Mouse (Mus musculus): ENCODE results near the gene Prkaa2. TPM values are rescaled to one million over a fixed set of nuclear protein-coding genes. Genes with fewer than 3 reads are reported as not detected.

The Prkaa2 gene
- polyA plus RNA-seq, 1 experiment from 2014 or later, result 8.8 TPM

GRCm38 (mm10) chr4:105151911-105152690, 42.4 kb upstream of the Prkaa2 start:
- Histone ChIP-seq H3K4me2 (replicated peaks; ENCODE audit: low read depth, low read length) (no peak overlapping the region), H3K9ac (replicated peaks; ENCODE audit: low read length) (no peak overlapping the region; the same call in 1 of the 2 replicates), H3K4me1 (ENCODE audit: insufficient read depth, low read length) (peaks cover 6% of the 10 kb centered on the region; the same call in 1 of the 2 replicates), H3K36me3 (ENCODE audit: insufficient read depth, low read length) (no peaks in the 10 kb centered on the region), H3K27me3 (ENCODE audit: insufficient read depth, low read length) (no peaks in the 10 kb centered on the region), H3K4me3 (ENCODE audit: low read length) (no peak overlapping the region), H3K9me3 (ENCODE audit: low read length) (no peaks in the 10 kb centered on the region), H3K27ac (ENCODE audit: low read length) (no peak overlapping the region)
- 40% methylated on average over 14 of the region's 14 CpGs for WGBS
- no peak for ATAC-seq (ENCODE audit: low FRiP score, low TSS enrichment)

DNA sequence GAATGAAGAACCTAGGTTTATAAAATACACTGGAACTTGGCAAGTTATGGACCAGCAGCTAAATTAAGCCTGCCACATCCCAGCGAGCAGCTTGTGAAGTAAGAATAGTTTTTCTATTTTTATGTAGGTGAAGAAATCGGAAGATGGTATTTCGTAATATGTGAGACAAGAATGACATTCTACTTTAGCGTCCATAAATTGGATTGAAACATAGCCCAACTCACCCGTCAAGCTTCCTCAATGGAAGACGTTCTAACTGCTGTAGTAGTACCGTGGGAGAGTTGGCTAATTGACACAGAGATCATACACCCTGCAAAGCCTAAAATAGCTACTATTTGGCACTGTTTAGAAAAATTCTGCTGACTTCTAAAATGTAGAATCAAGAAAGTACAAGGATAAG, 39.8 kb upstream of the Prkaa2 start:
- 74% methylated on average over 7 of the region's 7 CpGs for WGBS

DNA sequence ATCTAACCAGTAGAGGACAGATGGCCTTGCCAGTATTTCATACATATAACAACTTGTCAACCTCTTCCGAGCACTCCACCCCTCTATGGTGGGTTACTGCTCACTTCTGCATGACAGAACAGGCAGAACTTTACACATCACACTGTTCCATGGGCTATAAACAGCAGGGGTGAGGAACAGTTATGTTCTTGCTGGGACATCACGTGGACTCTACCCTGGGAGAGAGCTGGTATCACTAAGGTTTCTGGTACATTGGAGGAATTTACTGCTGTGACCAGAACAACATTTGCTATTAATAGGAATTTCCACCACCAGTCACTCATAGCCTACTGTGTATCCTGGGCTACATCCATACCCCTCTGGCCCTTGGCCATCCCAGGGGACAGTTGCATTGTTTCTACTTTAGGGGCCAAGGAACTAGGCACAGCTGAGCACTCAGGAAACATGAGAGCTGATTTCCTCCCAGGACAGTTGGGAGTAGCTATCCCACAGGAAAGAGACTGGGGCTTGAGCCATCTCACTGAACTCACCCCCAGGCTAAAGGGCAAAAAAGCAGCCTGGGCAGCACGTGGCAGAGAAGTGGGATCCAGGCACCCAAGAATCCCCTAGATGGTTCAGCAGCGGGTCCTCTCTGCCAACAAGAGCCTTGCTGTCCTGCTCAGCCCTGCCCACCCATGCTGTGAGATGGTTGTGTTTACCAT, 23.8 kb upstream of the Prkaa2 start:
- ATAC-seq (ENCODE audit: low FRiP score, low TSS enrichment), result no peak
- Histone ChIP-seq H3K27ac (ENCODE audit: low read length) (no peak overlapping the region), H3K9me3 (ENCODE audit: low read length) (no peaks in the 10 kb centered on the region), H3K4me3 (ENCODE audit: low read length) (no peak overlapping the region), H3K36me3 (ENCODE audit: insufficient read depth, low read length) (no peaks in the 10 kb centered on the region), H3K9ac (replicated peaks; ENCODE audit: low read length) (no peak overlapping the region), H3K4me2 (replicated peaks; ENCODE audit: low read depth, low read length) (no peak overlapping the region), H3K4me1 (ENCODE audit: insufficient read depth, low read length) (peaks cover 4% of the 10 kb centered on the region; the same call in 1 of the 2 replicates), H3K27me3 (ENCODE audit: insufficient read depth, low read length) (no peaks in the 10 kb centered on the region)
- 76% methylated on average over 4 of the region's 4 CpGs for WGBS

More for the DNA sequence above, 39.8 kb upstream of the Prkaa2 start:
- H3K9ac ChIP-seq (replicated peaks; ENCODE audit: low read length), result no peak overlapping the region
- no peaks in the 10 kb centered on the region for H3K27me3 ChIP-seq (ENCODE audit: insufficient read depth, low read length)
- H3K4me3 ChIP-seq (ENCODE audit: low read length), result no peak overlapping the region
- H3K36me3 ChIP-seq (ENCODE audit: insufficient read depth, low read length), result no peaks in the 10 kb centered on the region
- no peak overlapping the region for H3K27ac ChIP-seq (ENCODE audit: low read length)
- no peak for ATAC-seq (ENCODE audit: low FRiP score, low TSS enrichment)
- H3K4me2 ChIP-seq (replicated peaks; ENCODE audit: low read depth, low read length), result no peak overlapping the region
- H3K4me1 ChIP-seq (ENCODE audit: insufficient read depth, low read length), result peaks cover 6% of the 10 kb centered on the region; the same call in 1 of the 2 replicates
- 0 out of 2 replicates have a peak, but pooled peaks cover 3% of the 10 kb centered on the region for H3K9me3 ChIP-seq (ENCODE audit: low read length)

DNA sequence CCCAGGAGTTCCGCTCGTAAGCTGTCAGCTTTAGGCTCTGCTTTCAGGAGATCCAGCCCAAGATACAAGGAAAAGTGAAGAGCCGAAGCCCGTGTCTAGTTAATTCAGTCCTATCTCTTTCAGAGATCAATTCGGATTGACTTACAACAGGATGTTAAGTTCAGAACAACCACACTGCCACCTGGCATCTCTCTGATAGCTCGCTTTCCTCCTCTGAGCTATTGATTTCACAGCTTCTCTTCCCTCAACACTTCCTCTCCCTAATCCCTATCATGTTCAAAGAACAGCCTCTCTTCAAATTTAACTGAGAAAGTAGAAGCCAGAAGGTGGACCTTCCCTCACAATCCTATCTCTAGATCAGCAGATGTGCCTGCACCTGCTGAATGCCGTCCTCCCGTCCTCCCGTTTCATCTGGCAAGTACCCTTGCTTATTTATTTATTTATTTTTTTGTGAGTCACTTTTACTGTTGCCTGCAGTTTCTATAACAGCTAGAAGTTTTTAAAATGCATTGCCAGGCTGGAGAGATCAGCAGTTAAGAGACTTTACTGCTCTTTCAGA, 22.1 kb upstream of the Prkaa2 start:
- Histone ChIP-seq H3K36me3 (ENCODE audit: insufficient read depth, low read length) (no peaks in the 10 kb centered on the region), H3K9ac (replicated peaks; ENCODE audit: low read length) (no peak overlapping the region), H3K9me3 (ENCODE audit: low read length) (no peaks in the 10 kb centered on the region), H3K4me3 (ENCODE audit: low read length) (no peak overlapping the region), H3K4me2 (replicated peaks; ENCODE audit: low read depth, low read length) (no peak overlapping the region), H3K27ac (ENCODE audit: low read length) (no peak overlapping the region), H3K27me3 (ENCODE audit: insufficient read depth, low read length) (no peaks in the 10 kb centered on the region), H3K4me1 (ENCODE audit: insufficient read depth, low read length) (peaks cover 4% of the 10 kb centered on the region; the same call in 1 of the 2 replicates)
- 43% methylated on average over 9 of the region's 9 CpGs for WGBS
- no peak for ATAC-seq (ENCODE audit: low FRiP score, low TSS enrichment)

DNA sequence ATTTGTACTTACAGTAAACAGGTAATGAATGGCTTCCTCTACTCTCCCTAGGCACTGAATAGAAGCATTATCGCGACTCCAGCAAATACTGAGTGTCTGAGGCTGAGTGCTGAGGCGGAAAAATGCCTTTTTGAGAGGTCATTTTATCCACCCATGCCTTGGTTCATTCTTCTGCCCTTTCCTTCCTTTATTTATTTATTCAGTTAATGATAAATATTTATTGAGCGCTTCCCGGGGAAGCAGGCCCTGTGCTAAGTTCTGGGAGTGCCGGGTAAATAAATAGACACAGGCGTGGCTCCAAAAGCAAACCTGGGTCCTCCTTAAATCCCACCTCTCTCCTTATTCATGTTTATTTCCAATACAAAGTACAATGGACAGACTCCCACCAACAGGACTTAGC, 19.5 kb upstream of the Prkaa2 start:
- no peaks in the 10 kb centered on the region for H3K27me3 ChIP-seq (ENCODE audit: insufficient read depth, low read length)
- H3K9me3 ChIP-seq (ENCODE audit: low read length), result no peaks in the 10 kb centered on the region
- no peak overlapping the region for H3K4me3 ChIP-seq (ENCODE audit: low read length)
- H3K9ac ChIP-seq (replicated peaks; ENCODE audit: low read length), result no peak overlapping the region
- peaks cover 4% of the 10 kb centered on the region; the same call in 1 of the 2 replicates for H3K4me1 ChIP-seq (ENCODE audit: insufficient read depth, low read length)
- no peak overlapping the region for H3K27ac ChIP-seq (ENCODE audit: low read length)
- no peaks in the 10 kb centered on the region for H3K36me3 ChIP-seq (ENCODE audit: insufficient read depth, low read length)
- 44% methylated on average over 7 of the region's 7 CpGs for WGBS
- no peak for ATAC-seq (ENCODE audit: low FRiP score, low TSS enrichment)
- no peak overlapping the region for H3K4me2 ChIP-seq (replicated peaks; ENCODE audit: low read depth, low read length)

DNA sequence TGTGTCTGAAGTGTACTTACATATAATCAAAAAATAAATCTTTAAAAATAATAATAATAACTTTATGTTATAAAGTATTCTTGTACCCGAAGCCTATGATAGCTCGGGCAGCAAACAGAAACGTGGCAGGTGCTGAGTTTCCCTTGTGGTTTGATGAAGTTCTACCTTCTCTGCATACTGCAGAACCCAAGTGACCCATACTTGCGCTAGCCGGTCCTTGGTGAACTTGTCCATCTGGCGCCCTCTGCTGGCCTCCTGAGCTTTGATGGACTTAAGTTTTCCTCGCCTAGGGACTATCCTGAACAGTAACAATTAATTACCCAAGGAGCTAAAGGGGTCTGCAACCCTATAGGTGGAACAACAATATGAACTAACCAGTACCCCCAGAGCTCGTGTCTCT, 12.7 kb upstream of the Prkaa2 start:
- Histone ChIP-seq H3K4me3 (ENCODE audit: low read length) (no peak overlapping the region), H3K27ac (ENCODE audit: low read length) (no peak overlapping the region), H3K27me3 (ENCODE audit: insufficient read depth, low read length) (no peaks in the 10 kb centered on the region), H3K9me3 (ENCODE audit: low read length) (no peaks in the 10 kb centered on the region), H3K4me1 (ENCODE audit: insufficient read depth, low read length) (no peaks in the 10 kb centered on the region), H3K36me3 (ENCODE audit: insufficient read depth, low read length) (no peaks in the 10 kb centered on the region), H3K9ac (replicated peaks; ENCODE audit: low read length) (no peak overlapping the region), H3K4me2 (replicated peaks; ENCODE audit: low read depth, low read length) (no peak overlapping the region)
- no peak for ATAC-seq (ENCODE audit: low FRiP score, low TSS enrichment)
- 56% methylated on average over 8 of the region's 8 CpGs for WGBS

GRCm38 (mm10) chr4:105121081-105121480, 11.4 kb upstream of the Prkaa2 start:
- Histone ChIP-seq H3K9ac (replicated peaks; ENCODE audit: low read length) (no peak overlapping the region), H3K4me2 (replicated peaks; ENCODE audit: low read depth, low read length) (no peak overlapping the region), H3K27ac (ENCODE audit: low read length) (no peak overlapping the region), H3K4me3 (ENCODE audit: low read length) (no peak overlapping the region), H3K36me3 (ENCODE audit: insufficient read depth, low read length) (no peaks in the 10 kb centered on the region), H3K27me3 (ENCODE audit: insufficient read depth, low read length) (no peaks in the 10 kb centered on the region), H3K4me1 (ENCODE audit: insufficient read depth, low read length) (no peaks in the 10 kb centered on the region), H3K9me3 (ENCODE audit: low read length) (no peaks in the 10 kb centered on the region)
- no peak for ATAC-seq (ENCODE audit: low FRiP score, low TSS enrichment)
- 70% methylated on average over 6 of the region's 6 CpGs for WGBS

DNA sequence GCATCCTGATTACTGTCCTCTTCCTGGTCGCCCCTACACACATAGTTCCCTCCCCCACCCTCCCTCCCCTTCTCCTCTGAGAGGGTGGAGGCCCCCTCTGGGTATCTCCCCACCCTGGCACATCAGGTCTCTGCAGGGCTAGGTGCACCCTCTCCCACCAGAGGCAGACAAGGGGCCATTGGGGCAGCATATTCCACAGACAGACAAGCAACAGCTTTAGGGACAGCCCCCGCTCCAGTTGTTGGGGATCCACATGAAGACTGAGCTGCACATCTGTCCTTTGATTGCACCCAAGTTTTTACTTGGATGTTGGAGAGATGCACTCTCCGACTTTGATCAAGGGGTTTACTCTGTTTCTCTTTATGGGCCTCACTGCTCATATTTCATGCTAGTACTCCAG, 3.8 kb upstream of the Prkaa2 start:
- ATAC-seq (ENCODE audit: low FRiP score, low TSS enrichment), result no peak
- H3K9me3 ChIP-seq (ENCODE audit: low read length), result no peaks in the 10 kb centered on the region
- H3K4me2 ChIP-seq (replicated peaks; ENCODE audit: low read depth, low read length), result no peak overlapping the region
- peaks cover 7% of the 10 kb centered on the region; the same call in 1 of the 2 replicates for H3K4me1 ChIP-seq (ENCODE audit: insufficient read depth, low read length)
- no peak overlapping the region for H3K9ac ChIP-seq (replicated peaks; ENCODE audit: low read length)
- no peak overlapping the region for H3K4me3 ChIP-seq (ENCODE audit: low read length)
- WGBS, result 74% methylated on average over 3 of the region's 3 CpGs
- no peaks in the 10 kb centered on the region for H3K36me3 ChIP-seq (ENCODE audit: insufficient read depth, low read length)
- H3K27ac ChIP-seq (ENCODE audit: low read length), result no peak overlapping the region
- H3K27me3 ChIP-seq (ENCODE audit: insufficient read depth, low read length), result peaks cover 3% of the 10 kb centered on the region; the same call in 1 of the 2 replicates

DNA sequence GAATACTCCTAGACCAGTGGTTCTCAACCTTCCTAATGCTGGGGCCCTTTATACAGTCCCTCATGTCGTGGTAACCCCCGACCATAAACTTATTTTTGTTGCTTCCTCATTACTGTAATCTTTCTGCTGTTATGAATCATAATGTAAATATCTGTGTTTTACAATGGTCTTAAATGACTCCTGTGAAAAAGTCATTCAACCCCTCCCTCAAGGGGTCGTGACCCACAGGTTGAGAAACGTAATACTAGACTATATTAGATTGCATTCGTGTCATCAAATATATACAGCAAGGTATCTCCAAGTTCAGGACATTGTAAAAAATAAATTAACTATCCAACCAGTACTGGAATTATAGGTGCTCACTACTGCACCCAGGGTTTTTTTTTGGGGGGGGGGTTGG, 3.4 kb upstream of the Prkaa2 start:
- Histone ChIP-seq H3K9me3 (ENCODE audit: low read length) (no peaks in the 10 kb centered on the region), H3K4me3 (ENCODE audit: low read length) (no peak overlapping the region), H3K27ac (ENCODE audit: low read length) (no peak overlapping the region), H3K9ac (replicated peaks; ENCODE audit: low read length) (no peak overlapping the region), H3K4me1 (ENCODE audit: insufficient read depth, low read length) (peaks cover 7% of the 10 kb centered on the region; the same call in 1 of the 2 replicates), H3K4me2 (replicated peaks; ENCODE audit: low read depth, low read length) (no peak overlapping the region), H3K27me3 (ENCODE audit: insufficient read depth, low read length) (peaks cover 7% of the 10 kb centered on the region; the same call in 1 of the 2 replicates), H3K36me3 (ENCODE audit: insufficient read depth, low read length) (no peaks in the 10 kb centered on the region)
- no peak for ATAC-seq (ENCODE audit: low FRiP score, low TSS enrichment)
- 74% methylated on average over 5 of the region's 5 CpGs for WGBS

Data from kidney, embryonic 16.5 days (tissue).